Mouse (Mus musculus): Measurements from ENCODE around the gene Cpxm1.

DNA sequence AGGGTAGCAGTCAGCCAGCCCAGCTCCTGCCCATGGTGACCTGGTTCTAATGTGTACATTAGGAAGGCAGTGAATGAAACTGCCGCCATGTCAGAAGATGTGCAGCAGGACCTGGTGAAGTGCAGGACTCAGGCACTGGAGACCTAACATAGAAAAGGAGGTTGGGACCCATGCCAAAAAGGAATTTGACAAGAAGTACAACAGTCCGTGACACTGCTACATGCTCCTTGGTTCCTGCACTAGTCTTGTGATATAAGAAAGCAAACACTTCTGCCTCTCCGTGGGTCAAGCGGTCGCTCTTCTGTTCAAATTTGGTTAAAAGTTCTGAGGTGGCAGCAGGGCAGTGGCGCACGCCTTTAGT, 56.2 kb downstream of the Cpxm1 start:
- TF ChIP-seq CTCF (IDR thresholded peaks at IDR 0.05; ENCODE audit: low read depth): no peak
- no peak for TF ChIP-seq EP300 (IDR thresholded peaks at IDR 0.05; ENCODE audit: low read depth)
